Mouse (Mus musculus) intestine, embryonic 15.5 days (tissue): ENCODE results near the gene Bex2. TPM values are rescaled to one million over a fixed set of nuclear protein-coding genes. Genes with fewer than 3 reads are reported as not detected.
"Not testable (repeated sequence)": the region's sequence is repeated elsewhere in the genome, so short reads cannot be mapped to it uniquely, and the experiment has no call there.

Experiments used
- ATAC-seq: fragments of 200-750 bp; cut with Nextera tagmentation; 2 replicates; pipeline ENCODE4 v1.8.0; 2017; ENCODE audit warnings: moderate TSS enrichment, moderate library complexity
- H3K27ac ChIP-seq: fragments of 300-500 bp; sonication (generic); 2 replicates; pipeline ENCODE4 v1.5.1; 2015; ENCODE audit warnings: mild to moderate bottlenecking, inconsistent platforms
- H3K27me3 ChIP-seq: fragments of 300-500 bp; sonication (generic); replicated peaks from 2 replicates; pipeline ENCODE4 v1.6.1; 2015; ENCODE audit warnings: inconsistent platforms
- H3K36me3 ChIP-seq: fragments of 300-500 bp; sonication (generic); 2 replicates; pipeline ENCODE4 v1.6.1; 2015; ENCODE audit warnings: inconsistent platforms
- H3K4me1 ChIP-seq: fragments of 300-500 bp; sonication (generic); replicated peaks from 2 replicates; pipeline ENCODE4 v1.6.1; 2015; ENCODE audit warnings: inconsistent platforms
- H3K4me2 ChIP-seq: fragments of 300-500 bp; sonication (generic); replicated peaks from 2 replicates; pipeline ENCODE4 v1.6.1; 2015; ENCODE audit warnings: mild to moderate bottlenecking, inconsistent platforms
- H3K4me3 ChIP-seq: fragments of 300-500 bp; sonication (generic); replicated peaks from 2 replicates; pipeline ENCODE4 v1.5.1; 2015; ENCODE audit warnings: inconsistent platforms
- H3K9ac ChIP-seq: fragments of 300-500 bp; sonication (generic); 2 replicates; pipeline ENCODE4 v1.6.1; 2015; ENCODE audit warnings: inconsistent platforms
- H3K9me3 ChIP-seq: fragments of 300-500 bp; sonication (generic); 2 replicates; pipeline ENCODE4 v1.6.1; 2016; ENCODE audit warnings: inconsistent platforms
- WGBS: fragments of 180-500 bp; shearing (Covaris S2); methylation state at CpG from one replicate; pipeline ENCODE4 v1.1.7; 2015; 5-methylcytosine and 5-hydroxymethylcytosine counted together
- polyA plus RNA-seq: library from polyadenylated mRNA; unstranded; fragments of >200 nt; fragmentation: Nextera tagmentation; extraction: Ambion mirVana; gene quantifications from 2 replicates; pipeline ENCODE4 v1.2.1, GENCODE M21; 2015

Bex2 gene
- polyA plus RNA-seq, result 121 and 127 TPM in 2 replicates

- H3K36me3 ChIP-seq, H3K9ac ChIP-seq, H3K4me1 ChIP-seq, H3K27ac ChIP-seq, H3K27me3 ChIP-seq, H3K9me3 ChIP-seq: not testable (repeated sequence)
- Histone ChIP-seq H3K4me3 (peak within 1 kb of the TSS; percentile 33), H3K4me2 (peak within 1 kb of the TSS; percentile 50)
- ATAC-seq, result peak; percentile 99
- 10% methylated on average over 6 of the region's 32 CpGs for WGBS
Observed at GRCm38 (mm10) chrX:136068020-136068419, at the start of gene Bex2. Bex2 (minus strand) TSS chrX:136068236.

GRCm38 (mm10) chrX:136115419-136115961 is 47.5 kb upstream of the Bex2 start:
- ATAC-seq, result peak; percentile 89
- Histone ChIP-seq H3K9me3 (no peaks in the 10 kb centered on the region), H3K4me3 (peak overlapping the region; percentile 37), H3K36me3 (no peaks in the 10 kb centered on the region), H3K27ac (no peak overlapping the region), H3K27me3 (no peaks in the 10 kb centered on the region), H3K4me2 (peak overlapping the region; percentile 61), H3K9ac (no peak overlapping the region), H3K4me1 (no peaks in the 10 kb centered on the region)
- 22% methylated on average over 23 of the region's 23 CpGs for WGBS

DNA sequence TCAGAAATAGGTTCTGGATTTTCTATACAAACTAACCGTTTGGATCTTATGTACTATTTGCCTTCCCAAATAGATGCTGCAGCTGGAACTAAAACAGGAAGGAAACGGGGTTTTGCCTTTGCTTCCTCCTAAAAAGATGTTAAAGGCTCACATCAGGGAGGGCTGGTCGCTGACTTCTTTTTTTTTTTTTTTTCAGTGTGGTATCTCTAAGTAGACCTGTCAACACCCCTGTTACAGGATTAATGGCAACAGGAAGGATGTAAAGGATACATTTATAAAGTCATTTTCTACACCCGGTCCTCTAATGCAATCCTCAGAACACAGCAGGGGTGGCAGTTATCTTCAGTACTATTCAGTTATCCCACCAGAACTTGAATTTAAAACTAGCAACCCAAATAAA is 47.0 kb upstream of the Bex2 start:
- no peak overlapping the region for H3K4me3 ChIP-seq
- H3K4me2 ChIP-seq, result no peak overlapping the region; the same call in 1 of the 2 replicates
- no peak overlapping the region for H3K27ac ChIP-seq
- H3K36me3 ChIP-seq, result no peaks in the 10 kb centered on the region
- no peaks in the 10 kb centered on the region for H3K4me1 ChIP-seq
- no peak overlapping the region for H3K9ac ChIP-seq
- H3K27me3 ChIP-seq, result no peaks in the 10 kb centered on the region
- H3K9me3 ChIP-seq, result no peaks in the 10 kb centered on the region
- WGBS, result 34% methylated on average over 4 of the region's 4 CpGs
- ATAC-seq, result no peak

DNA sequence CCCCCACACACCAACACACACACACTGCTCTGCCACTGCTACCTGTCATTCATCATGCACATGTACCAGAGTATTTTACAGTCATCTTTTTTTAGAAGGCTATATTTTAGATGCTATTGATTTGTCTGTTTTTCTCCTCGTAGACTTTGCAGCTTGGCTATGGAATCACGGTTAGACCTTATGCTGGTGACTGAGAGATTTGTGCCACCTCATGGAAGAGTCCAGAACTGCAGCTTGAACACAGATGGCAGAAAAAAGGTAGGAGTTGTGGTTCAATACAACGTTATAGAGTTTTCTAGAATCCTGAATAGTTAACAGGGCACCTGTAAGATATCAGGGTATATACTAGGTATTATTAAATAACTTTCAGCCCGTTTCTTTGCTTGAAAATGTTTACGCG is 39.9 kb upstream of the Bex2 start:
- no peak overlapping the region for H3K9ac ChIP-seq
- no peak overlapping the region for H3K4me3 ChIP-seq
- 45% methylated on average over 6 of the region's 6 CpGs for WGBS
- H3K36me3 ChIP-seq, result no peaks in the 10 kb centered on the region
- no peaks in the 10 kb centered on the region for H3K9me3 ChIP-seq
- no peaks in the 10 kb centered on the region for H3K27me3 ChIP-seq
- no peak for ATAC-seq
- no peak overlapping the region for H3K27ac ChIP-seq
- no peaks in the 10 kb centered on the region for H3K4me1 ChIP-seq
- H3K4me2 ChIP-seq, result no peak overlapping the region

DNA sequence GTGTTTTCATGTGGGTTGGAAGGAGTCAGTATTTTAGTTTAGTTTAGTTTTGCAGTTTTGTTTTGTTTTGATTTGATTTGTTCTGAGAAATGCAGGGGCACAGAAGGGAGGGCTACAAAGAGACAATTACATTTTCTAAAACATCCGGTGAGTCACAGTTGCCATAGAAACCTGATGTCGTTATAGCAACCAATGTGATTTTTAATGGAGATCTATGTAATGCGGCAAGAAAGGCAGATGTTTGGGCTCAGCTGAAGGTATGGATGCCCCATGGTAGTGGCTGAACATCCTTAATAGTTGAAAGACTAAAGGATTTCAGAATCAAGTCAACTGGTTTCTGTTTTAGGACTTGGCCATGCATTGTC is 36.7 kb upstream of the Bex2 start:
- H3K4me1 ChIP-seq, result no peaks in the 10 kb centered on the region
- H3K4me3 ChIP-seq, result no peak overlapping the region
- no peak overlapping the region for H3K9ac ChIP-seq
- H3K4me2 ChIP-seq, result no peak overlapping the region
- no peaks in the 10 kb centered on the region for H3K36me3 ChIP-seq
- H3K9me3 ChIP-seq, result no peaks in the 10 kb centered on the region
- WGBS, result 70% methylated on average over 3 of the region's 3 CpGs
- ATAC-seq, result no peak
- no peaks in the 10 kb centered on the region for H3K27me3 ChIP-seq
- no peak overlapping the region for H3K27ac ChIP-seq

- ATAC-seq, result no peak
- 78% methylated on average over 4 of the region's 4 CpGs for WGBS
- no peaks in the 10 kb centered on the region for H3K27me3 ChIP-seq
- no peaks in the 10 kb centered on the region for H3K9me3 ChIP-seq
- no peaks in the 10 kb centered on the region for H3K36me3 ChIP-seq
- H3K4me3 ChIP-seq, result no peak overlapping the region
- no peak overlapping the region for H3K4me2 ChIP-seq
- H3K4me1 ChIP-seq, result no peaks in the 10 kb centered on the region
- no peak overlapping the region for H3K9ac ChIP-seq
- no peak overlapping the region for H3K27ac ChIP-seq
Observed at GRCm38 (mm10) chrX:136104046-136104723, 36.1 kb upstream of the Bex2 start.

- no peaks in the 10 kb centered on the region for H3K36me3 ChIP-seq
- WGBS, result 50% methylated on average over 2 of the region's 2 CpGs
- no peak for ATAC-seq
- H3K4me3 ChIP-seq, result no peak overlapping the region
- H3K27ac ChIP-seq, result no peak overlapping the region
- no peak overlapping the region for H3K9ac ChIP-seq
- H3K27me3 ChIP-seq, result no peaks in the 10 kb centered on the region
- H3K4me2 ChIP-seq, result no peak overlapping the region
- no peaks in the 10 kb centered on the region for H3K9me3 ChIP-seq
- H3K4me1 ChIP-seq, result no peaks in the 10 kb centered on the region
Observed at GRCm38 (mm10) chrX:136094421-136094820, 26.4 kb upstream of the Bex2 start.

DNA sequence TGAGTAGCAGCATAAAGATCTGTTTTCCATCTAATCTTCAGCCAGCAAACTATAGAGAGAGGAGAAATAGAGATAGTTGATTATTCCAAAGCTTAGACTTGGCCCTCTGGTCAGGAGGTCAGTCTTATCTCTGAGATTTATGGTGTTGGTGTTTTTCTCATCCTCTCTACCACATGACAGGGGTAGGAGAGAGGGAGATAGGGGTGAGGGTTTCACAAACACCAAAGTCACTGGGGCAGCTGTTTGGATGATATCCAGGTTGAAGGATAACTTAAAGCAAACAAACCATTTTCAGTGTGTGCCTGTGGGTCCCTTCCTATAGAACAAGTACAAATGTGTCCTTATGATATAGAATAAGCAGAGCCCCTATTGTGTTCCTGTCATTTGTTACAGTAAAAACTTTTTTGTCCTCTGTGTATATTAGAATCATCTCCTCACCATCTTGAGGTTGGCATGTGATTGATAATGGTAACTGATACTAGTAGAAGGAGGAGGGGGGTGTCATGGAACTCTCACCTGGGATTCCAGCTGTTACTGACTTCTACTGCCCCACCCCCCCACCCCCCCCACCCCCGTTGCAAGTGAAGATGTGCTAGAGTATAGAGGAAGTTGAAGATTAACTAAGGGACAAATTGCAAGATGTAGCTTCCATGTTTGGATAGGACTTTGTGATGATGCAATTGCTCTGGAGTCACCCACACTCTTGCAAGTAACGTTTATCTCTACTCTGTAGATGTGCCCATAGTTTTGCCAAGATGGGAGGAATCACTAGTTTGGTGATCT is 24.7 kb upstream of the Bex2 start:
- Histone ChIP-seq H3K9ac (no peak overlapping the region), H3K27me3 (no peaks in the 10 kb centered on the region), H3K4me2 (no peak overlapping the region), H3K4me3 (no peak overlapping the region), H3K9me3 (no peaks in the 10 kb centered on the region), H3K36me3 (no peaks in the 10 kb centered on the region), H3K27ac (no peak overlapping the region), H3K4me1 (no peaks in the 10 kb centered on the region)
- ATAC-seq, result peak; percentile 82
- 5% methylated on average over 2 of the region's 2 CpGs for whole genome bisulfite sequencing

- H3K9me3 ChIP-seq, result no peaks in the 10 kb centered on the region
- H3K4me2 ChIP-seq, result no peak within 1 kb of the TSS
- H3K27ac ChIP-seq, result no peak within 1 kb of the TSS
- no peak within 1 kb of the TSS for H3K9ac ChIP-seq
- H3K27me3 ChIP-seq, result no peaks in the 10 kb centered on the region; the same call in 1 of the 2 replicates
- H3K4me1 ChIP-seq, result no peaks in the 10 kb centered on the region
- WGBS, result 83% methylated on average over 9 of the region's 9 CpGs
- ATAC-seq, result no peak
- H3K36me3 ChIP-seq, result no peaks in the 10 kb centered on the region
- H3K4me3 ChIP-seq, result no peak within 1 kb of the TSS
Observed at GRCm38 (mm10) chrX:136085155-136085554, 17.1 kb upstream of the Bex2 start, which contains the start of gene Nxf3. Nxf3 (minus strand) TSS chrX:136085255.

DNA sequence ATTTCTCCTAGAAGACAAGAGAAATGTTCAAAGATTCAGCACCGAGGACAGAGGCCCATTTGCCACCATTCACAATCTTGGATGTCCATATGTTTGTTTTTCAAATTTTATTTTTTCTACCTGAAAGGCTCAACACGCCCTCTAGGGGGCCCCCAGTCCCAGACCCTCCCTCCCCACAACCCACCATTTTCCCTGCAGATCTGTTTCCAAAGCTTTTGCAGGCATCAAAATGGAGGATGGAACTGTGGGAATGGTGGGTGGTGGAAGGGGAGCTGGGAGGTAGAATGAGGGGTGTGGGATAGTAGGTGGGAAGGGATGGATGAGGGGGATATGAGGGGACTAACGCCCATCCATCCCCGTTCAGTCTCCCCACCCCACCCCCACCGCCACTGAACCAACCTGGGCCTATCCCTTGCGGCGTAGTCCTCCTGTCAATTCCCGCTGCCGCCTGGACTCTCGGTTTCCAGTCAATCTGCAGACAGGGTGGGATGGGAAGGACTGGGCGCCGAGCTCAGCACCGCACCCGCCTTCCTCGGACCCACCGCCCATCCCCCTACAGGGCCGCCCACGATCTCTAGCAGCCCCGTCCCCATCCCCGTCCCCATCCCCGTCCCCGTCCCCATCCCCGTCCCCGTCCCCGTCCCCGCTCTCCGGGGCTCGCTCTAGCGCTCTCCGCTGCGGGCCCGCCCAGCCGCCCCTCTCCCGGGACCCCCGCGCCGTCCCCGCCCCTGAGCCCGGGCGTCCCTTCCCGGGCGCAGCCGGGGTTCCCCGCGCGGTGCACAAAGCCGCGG is 640 bp downstream of the Bex2 start:
- not testable (repeated sequence) for H3K9me3 ChIP-seq, H3K27me3 ChIP-seq, H3K9ac ChIP-seq, H3K27ac ChIP-seq, H3K4me1 ChIP-seq, H3K36me3 ChIP-seq
- ATAC-seq, result peak; percentile 63
- peak overlapping the region; percentile 33 for H3K4me3 ChIP-seq
- peak overlapping the region; percentile 50 for H3K4me2 ChIP-seq
- 18% methylated on average over 28 of the region's 48 CpGs for WGBS

DNA sequence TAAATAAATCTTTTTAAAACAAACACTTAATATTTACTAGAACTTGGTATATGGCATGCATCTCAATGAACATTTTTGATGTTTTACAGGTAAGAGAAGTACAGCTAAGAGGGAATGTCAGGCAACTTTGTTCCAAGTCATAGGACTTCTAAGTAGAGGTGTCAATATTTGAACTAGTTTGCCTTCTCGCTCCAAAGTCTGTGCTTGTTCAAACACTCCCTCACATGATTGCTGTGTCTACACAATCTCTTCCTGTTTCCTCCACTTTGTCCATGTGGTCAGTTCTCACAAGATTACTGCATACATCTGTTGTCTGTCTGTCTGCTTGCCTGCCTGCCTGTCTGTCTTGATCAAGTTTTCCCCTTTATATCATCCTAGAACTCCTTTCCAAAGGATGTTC is 7.3 kb downstream of the Bex2 start:
- ATAC-seq, result peak; percentile 80; the same call in 1 of the 2 replicates
- WGBS, result 70% methylated on average over 1 of the region's 1 CpGs
- no peaks in the 10 kb centered on the region for H3K4me1 ChIP-seq
- H3K4me2 ChIP-seq, result no peak overlapping the region
- no peaks in the 10 kb centered on the region for H3K36me3 ChIP-seq
- no peak overlapping the region for H3K9ac ChIP-seq
- H3K27me3 ChIP-seq, result no peaks in the 10 kb centered on the region
- H3K27ac ChIP-seq, result no peak overlapping the region
- H3K9me3 ChIP-seq, result no peaks in the 10 kb centered on the region
- no peak overlapping the region for H3K4me3 ChIP-seq

DNA sequence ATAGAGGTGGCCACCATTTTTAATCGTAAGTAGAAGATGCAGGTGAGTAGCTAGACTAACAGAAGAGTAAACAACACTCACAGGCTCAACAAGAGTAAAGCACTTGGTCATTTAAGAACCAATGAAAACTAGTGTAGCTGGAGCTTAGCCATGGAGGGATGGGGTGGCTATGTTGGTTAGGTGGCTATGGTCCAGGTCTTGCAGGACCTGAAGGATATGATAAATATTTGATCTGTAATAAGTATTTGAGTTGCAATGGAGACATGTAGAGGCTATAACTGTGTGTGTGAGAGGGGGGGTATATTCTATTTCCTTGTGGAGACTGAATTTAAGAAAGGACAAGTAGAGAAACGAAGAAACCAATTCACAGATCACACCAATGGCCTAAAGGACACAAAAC is 16.8 kb downstream of the Bex2 start:
- Histone ChIP-seq H3K27ac (no peak overlapping the region), H3K9ac (no peak overlapping the region), H3K4me2 (no peak overlapping the region), H3K4me3 (no peak overlapping the region), H3K36me3 (no peaks in the 10 kb centered on the region), H3K9me3 (no peaks in the 10 kb centered on the region), H3K27me3 (no peaks in the 10 kb centered on the region), H3K4me1 (no peaks in the 10 kb centered on the region)
- no peak for ATAC-seq
- WGBS, result 75% methylated on average over 2 of the region's 2 CpGs
